Mouse (Mus musculus): ENCODE data around the gene Flnc.

DNA sequence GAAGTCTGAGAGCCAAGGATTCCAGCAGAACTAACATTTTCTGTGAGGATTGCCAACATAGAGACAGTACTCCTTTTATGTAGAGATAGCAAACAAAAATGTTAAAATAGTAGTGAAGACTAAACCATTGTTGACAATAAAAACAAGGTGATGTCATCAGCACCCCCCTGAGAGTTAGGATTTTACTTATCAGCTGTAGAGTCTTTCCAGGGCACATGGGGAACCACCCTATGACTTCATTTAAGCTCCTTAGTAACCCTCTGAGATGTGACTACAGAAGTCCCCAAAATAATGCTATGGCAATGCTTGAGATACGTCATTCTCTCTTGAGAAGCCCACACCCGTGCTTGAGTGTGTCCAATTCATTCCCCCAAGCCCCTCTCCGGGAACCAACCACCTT, 30.3 kb downstream of the Flnc start:
- TF ChIP-seq POLR2A (IDR thresholded peaks at IDR 0.05; ENCODE audit: extremely low read depth, insufficient read depth, low read length) (no peak), CTCF (IDR thresholded peaks at IDR 0.05; ENCODE audit: extremely low read depth, insufficient read depth, low read length) (no peak)
